Mouse (Mus musculus) olfactory bulb, adult 2 months (tissue): ENCODE measurements around the gene Lemd2. TPM values are rescaled to one million over a fixed set of nuclear protein-coding genes. Genes with fewer than 3 reads are reported as not detected.

Experiments
- H3K27ac ChIP-seq: fragments of 200-500 bp; 2 replicates; pipeline ENCODE4 v1.5.1; 2012; ENCODE audit warnings: low read depth, low read length; ENCODE audit not compliant: insufficient read depth
- H3K4me1 ChIP-seq: fragments of 200-500 bp; 2 replicates; pipeline ENCODE4 v1.6.1; 2012; ENCODE audit warnings: low read length; ENCODE audit not compliant: control insufficient read depth, insufficient read depth
- H3K4me3 ChIP-seq: fragments of 200-500 bp; 2 replicates; pipeline ENCODE4 v1.5.1; 2012; ENCODE audit warnings: mild to moderate bottlenecking, low read depth, low read length, moderate library complexity; ENCODE audit not compliant: insufficient read depth
- CTCF ChIP-seq: fragments of 200-500 bp; IDR thresholded peaks from 2 replicates; pipeline ENCODE4 v1.5.1; 2012; ENCODE audit warnings: low read depth, mild to moderate bottlenecking, low read length, moderate library complexity; ENCODE audit not compliant: insufficient read depth
- POLR2A ChIP-seq: fragments of 200-500 bp; IDR thresholded peaks from 2 replicates; pipeline ENCODE4 v1.6.1; 2012; ENCODE audit warnings: mild to moderate bottlenecking, low read depth, low read length, moderate library complexity; ENCODE audit not compliant: insufficient read depth
- WGBS: fragments of 180-500 bp; shearing (Covaris S2); methylation state at CpG from one replicate; pipeline ENCODE4 v1.1.7; 2018; 5-methylcytosine and 5-hydroxymethylcytosine counted together
- polyA plus RNA-seq: library from polyadenylated mRNA; stranded (reverse); fragments of >200 nt; gene quantifications from 2 replicates; pipeline ENCODE4 v1.2.4, GENCODE M21; 2012; ENCODE audit warnings: low replicate concordance; ENCODE audit not compliant: missing spikeins, insufficient read depth, insufficient read length

Lemd2 gene
- polyA plus RNA-seq, 1 experiment: not detected

GRCm38 (mm10) chr17:27229710-27230454 lies 25.6 kb upstream of the Lemd2 start:
- Histone ChIP-seq H3K4me3 (no peak overlapping the region), H3K4me1 (peaks cover 58% of the 10 kb centered on the region), H3K27ac (no peak overlapping the region)
- WGBS: 45% methylated on average over 14 of the region's 14 CpGs
- TF ChIP-seq CTCF (no peak), POLR2A (no peak)

- TF ChIP-seq POLR2A (no peak), CTCF (no peak)
- no peak overlapping the region for H3K27ac ChIP-seq
- peaks cover 55% of the 10 kb centered on the region for H3K4me1 ChIP-seq
- 56% methylated on average over 11 of the region's 11 CpGs for WGBS
- H3K4me3 ChIP-seq: no peak overlapping the region
These were observed 24.1 kb upstream of the Lemd2 start for GRCm38 (mm10) chr17:27228216-27228915.

DNA sequence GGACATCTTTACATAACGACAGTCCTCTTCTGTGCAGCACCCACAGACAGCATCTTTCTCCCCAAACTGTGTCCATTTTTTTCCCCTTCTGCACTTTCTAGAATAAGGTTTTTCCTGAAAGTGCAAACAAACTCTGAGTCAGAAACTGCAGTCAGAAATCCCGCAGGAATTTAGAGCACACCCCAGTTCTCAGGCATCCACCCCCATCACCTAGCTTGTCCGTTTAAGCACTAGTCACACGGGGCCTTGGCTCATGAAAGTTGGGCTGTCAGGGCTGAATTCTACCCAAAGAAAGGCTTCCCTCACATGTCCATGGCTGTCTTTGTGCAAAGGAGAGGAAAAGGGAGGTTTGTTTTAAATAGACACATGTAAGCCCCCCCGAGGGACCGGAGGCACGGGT lies 23.0 kb upstream of the Lemd2 start:
- 37% methylated on average over 7 of the region's 7 CpGs for WGBS
- no peak overlapping the region for H3K27ac ChIP-seq
- TF ChIP-seq POLR2A: no peak
- no peak for TF ChIP-seq CTCF

GRCm38 (mm10) chr17:27226701-27227100 lies 22.4 kb upstream of the Lemd2 start:
- 56% methylated on average over 3 of the region's 3 CpGs for WGBS
- TF ChIP-seq CTCF: no peak
- TF ChIP-seq POLR2A: no peak
- peaks cover 48% of the 10 kb centered on the region for H3K4me1 ChIP-seq
- no peak overlapping the region for H3K27ac ChIP-seq
- H3K4me3 ChIP-seq: no peak overlapping the region

More for the DNA sequence above, 23.0 kb upstream of the Lemd2 start:
- peaks cover 48% of the 10 kb centered on the region for H3K4me1 ChIP-seq
- H3K4me3 ChIP-seq: no peak overlapping the region

DNA sequence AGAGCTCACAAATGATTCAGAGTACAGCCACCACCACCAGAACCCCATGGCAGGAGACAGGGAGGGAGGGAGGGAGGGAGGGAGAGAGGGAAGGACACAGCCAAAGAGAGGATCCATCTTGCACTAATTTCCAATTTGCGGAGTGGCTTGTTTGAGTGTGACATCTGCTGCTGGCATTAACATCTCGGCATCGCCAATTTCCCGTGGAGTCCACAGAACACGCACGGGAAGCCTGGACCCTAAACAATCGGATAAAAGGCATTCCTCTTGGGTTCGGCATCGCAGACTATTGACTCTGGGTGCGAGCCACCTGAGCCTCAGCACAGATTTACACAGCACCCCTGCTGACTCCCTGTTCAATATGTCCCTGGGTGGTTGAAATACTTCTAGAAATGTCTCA lies 21.5 kb upstream of the Lemd2 start:
- 79% methylated on average over 10 of the region's 10 CpGs for WGBS
- TF ChIP-seq CTCF (no peak), POLR2A (no peak)
- H3K4me3 ChIP-seq: no peak overlapping the region

DNA sequence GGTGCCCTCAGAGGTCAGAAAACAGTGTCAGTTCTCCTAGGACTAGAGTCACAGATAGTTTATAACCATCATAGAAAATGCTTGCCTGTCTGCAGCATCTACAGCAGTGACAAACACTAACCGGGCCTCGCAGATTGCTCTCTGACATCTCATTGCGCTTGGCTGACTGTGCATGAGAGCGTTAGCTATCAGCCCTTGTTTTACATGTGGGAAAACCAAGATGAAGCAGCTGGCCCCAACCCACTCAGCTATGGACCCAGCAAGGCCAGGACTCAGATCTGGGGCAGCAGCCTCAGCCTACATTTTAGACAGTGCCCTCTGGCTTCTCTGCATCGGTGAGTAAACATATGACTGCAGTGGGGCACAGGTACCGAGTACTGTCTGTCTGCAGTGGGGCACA lies 19.6 kb upstream of the Lemd2 start:
- Histone ChIP-seq H3K4me3 (no peak overlapping the region), H3K4me1 (peaks cover 27% of the 10 kb centered on the region), H3K27ac (no peak overlapping the region)
- WGBS: 91% methylated on average over 6 of the region's 6 CpGs
- no peak for TF ChIP-seq POLR2A

More for the DNA sequence above, 21.5 kb upstream of the Lemd2 start:
- peaks cover 44% of the 10 kb centered on the region for H3K4me1 ChIP-seq
- H3K27ac ChIP-seq: no peak overlapping the region

DNA sequence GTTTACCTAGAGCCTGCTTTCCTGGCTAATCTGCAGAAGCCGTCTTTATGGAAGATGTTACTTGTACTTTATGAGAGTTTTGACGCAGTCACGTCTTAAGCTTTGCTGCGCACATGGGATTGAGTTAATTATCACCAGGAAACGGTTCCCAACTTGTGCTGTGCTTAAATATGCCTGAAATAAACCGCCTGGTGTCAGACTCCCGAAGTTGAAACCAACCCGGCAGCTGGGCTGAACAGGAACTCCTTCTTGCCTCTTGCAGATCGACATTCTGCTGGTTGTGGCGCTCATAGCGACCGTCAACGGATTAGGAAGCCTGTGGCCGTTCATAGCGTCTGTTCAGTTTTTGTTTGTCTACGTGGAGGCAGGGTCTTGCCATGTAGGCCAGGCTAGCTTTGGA lies 17.3 kb upstream of the Lemd2 start:
- no peak for TF ChIP-seq POLR2A
- no peak for TF ChIP-seq CTCF
- peaks cover 20% of the 10 kb centered on the region for H3K4me1 ChIP-seq
- H3K4me3 ChIP-seq: no peak overlapping the region
- WGBS: 65% methylated on average over 16 of the region's 16 CpGs
- H3K27ac ChIP-seq: no peak overlapping the region

- Histone ChIP-seq H3K27ac (no peak overlapping the region), H3K4me3 (no peak overlapping the region), H3K4me1 (peaks cover 15% of the 10 kb centered on the region)
- WGBS: 73% methylated on average over 6 of the region's 6 CpGs
- TF ChIP-seq CTCF: no peak
- no peak for TF ChIP-seq POLR2A
These were observed 14.6 kb upstream of the Lemd2 start for GRCm38 (mm10) chr17:27218916-27219315.

DNA sequence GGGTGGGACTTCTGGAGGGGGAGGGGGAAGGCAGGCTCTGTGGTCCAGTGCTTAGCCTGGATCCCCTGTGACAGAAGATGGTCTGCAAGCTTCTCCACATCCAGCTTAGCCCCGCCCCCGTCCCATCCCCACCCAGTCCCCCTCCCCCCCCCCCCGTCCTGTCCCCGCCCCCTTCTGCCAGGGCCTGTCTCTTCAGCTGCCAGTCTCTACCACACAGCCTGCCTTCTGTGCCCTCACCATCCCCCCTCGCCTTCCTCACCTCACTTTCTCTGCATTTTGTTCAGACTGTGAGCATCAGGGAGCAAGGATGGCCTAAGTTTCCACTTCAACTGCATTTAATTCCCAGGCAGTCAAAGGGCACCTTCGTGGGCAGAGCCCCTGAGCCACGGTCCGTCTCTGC lies 14.1 kb upstream of the Lemd2 start:
- no peak overlapping the region for H3K4me3 ChIP-seq
- H3K27ac ChIP-seq: no peak overlapping the region
- WGBS: 72% methylated on average over 4 of the region's 8 CpGs
- TF ChIP-seq CTCF (no peak), POLR2A (no peak)
- peaks cover 15% of the 10 kb centered on the region for H3K4me1 ChIP-seq
